Mouse (Mus musculus) T-cell, adult 66 days (primary cell): ENCODE data around the gene Rexo2. TPM values are rescaled to one million over a fixed set of nuclear protein-coding genes. Genes with fewer than 3 reads are reported as not detected.

Experiments
- total RNA-seq, 2 experiments: library from RNA; stranded (reverse); gene quantifications; 3 replicates in 1 of 2; 4 replicates in 1 of 2; pipeline ENCODE4 v1.2.4; 2023

Rexo2 gene
- total RNA-seq, result 100 to 1,000 TPM in 1 of 2 experiments, 10 to 100 TPM in 1; 95.5 to 114 TPM

DNA sequence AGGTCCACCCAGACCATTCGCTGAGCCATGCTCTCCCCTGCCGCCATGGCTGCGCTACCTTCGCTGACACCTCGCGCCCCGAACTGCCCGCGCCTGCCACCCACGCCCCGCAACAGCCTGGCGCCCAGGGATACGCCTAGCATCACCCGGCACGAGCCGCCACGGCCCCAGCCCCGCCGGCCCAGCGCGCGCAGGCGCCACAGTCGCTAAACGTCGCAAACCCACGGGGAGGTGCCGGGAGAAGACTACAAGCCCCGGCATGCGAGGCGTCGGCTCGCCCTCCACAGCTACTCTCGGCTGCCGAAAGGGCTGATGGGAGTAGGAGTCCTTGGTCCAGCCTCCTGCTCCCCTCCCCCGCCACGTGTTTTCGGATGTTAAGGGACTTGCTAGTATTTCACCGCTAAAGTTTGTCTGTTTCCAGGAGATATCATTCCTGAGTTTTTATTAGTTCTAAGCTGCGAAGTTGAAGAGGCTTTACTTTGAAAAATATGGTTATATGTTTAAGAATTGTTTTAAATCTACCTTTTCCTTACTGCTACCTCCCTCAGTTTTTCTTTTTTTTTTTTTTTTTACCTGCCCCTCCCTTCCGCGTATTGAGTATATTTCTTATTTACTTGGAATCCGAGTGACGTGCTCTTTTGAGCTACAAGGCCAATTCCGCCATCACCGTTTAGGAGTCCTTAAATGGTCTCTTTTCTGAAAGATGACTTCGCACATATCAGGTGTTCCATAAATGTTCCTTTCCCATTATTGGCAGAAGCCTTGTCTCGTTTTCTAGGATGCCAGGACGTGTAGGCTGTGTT, at the start of gene Rexo2:
Rexo2 (minus strand) TSS at position 213 of the 803 bp plus-strand sequence.

DNA sequence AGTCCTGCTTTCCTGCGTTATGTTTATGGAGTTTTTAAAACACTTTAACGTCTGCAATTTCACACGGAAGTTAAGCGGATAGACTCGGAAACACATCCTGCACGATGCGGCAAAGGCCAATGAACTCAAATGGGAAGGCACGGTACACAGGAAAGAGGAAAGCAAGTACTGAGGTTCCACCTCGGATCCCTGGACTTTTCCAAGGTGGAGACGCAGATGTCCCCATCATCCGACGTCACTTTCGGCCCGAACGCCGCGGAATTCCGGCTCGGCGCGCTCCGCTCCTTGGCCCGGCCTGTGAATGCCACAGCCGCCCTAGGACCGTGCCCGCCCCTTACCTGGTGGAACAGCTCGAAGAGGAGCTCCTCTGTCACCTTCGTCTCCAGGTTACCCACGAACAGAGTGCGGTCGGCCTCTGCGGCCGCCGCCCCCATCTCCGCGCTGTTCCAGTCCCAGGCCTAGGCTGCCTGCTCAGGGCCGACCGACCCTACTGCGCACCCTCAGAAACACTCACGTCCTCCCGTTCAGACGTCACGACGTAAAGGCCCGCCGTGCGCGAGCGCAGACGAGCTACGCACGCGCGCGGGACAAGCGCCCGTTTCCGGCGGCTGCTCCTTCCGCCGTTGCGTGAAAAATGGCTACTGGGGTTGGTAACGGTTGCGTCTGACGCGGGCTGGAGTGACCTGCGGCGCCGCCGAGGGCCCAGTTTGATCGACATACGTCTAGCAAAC, 14.6 kb upstream of the Rexo2 start, which contains the start of the genes Rbm7 and Gm5617:
Rbm7 (minus strand) TSS at position 483 of the 731 bp plus-strand sequence.
Gm5617 (plus strand) TSS at position 626 of the 731 bp plus-strand sequence.

Other genes with a start within 250 kb of the Rexo2 start
- gene Nxpe2, start 127.2 kb downstream of the Rexo2 start, total RNA-seq, result 1 to 10 TPM in 1 of 2 experiments, under 1 TPM in 1; 0.99 to 1.2 TPM
- gene Rbm7, start 14.7 kb upstream of the Rexo2 start, total RNA-seq, result 100 to 1,000 TPM; 100 to 107 TPM
- 10 to 100 TPM; 17.8 to 19.1 TPM for gene Gm5617, start 14.8 kb upstream of the Rexo2 start, total RNA-seq
- not detected for gene Nnmt, start 124.5 kb upstream of the Rexo2 start, total RNA-seq